Mouse (Mus musculus) mesoderm, embryonic 11.5 days (tissue): ENCODE data around the gene Erlin1.
A peak's percentile ranks its signal among the peaks of the same experiment; 100 is the strongest.

Experiments
- DNase-seq: peaks from one replicate; pipeline ENCODE4 v3.0.0-alpha.2; 2012; ENCODE audit warnings: low read depth, low spot score

The Erlin1 gene

DNA sequence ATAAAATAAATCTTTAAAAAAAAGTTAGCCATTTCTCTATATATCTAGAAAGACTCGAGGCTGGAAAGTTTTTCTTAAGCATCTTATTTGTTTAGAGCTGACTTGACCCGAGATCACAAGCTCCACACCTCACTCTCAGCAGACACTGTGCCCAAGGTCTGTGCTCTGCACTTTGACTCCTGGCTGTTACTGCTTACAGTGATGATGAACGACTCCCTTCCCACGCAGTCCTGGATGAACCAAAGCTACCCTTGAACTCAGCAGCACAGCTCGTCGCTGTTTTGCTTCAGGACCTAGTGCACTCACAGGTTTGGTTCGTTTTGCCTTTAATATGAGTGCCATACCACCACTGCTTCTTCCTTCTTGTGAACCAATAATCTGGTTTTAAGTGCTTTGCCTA is 5.8 kb downstream of the Erlin1 start:
- DNase-seq, result no peak

DNA sequence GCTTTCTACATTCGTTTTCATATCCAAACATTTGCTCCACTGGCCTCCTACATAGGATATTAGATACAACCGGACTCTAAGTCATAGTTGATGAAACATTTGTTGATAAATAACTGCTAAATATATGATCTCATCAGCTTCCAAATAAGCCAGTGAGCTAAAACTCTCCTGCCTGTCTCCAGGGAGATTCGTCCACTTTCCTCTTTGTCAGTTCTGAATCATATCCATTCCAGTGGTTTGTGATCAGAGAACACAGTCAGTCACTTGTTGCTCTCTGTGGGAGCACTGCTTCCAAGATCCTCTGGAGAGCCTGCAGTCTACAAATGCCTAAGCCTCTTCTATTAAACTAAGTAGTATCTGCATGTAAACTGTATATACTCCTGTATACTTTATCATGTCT is 9.4 kb downstream of the Erlin1 start:
- no peak for DNase-seq

DNA sequence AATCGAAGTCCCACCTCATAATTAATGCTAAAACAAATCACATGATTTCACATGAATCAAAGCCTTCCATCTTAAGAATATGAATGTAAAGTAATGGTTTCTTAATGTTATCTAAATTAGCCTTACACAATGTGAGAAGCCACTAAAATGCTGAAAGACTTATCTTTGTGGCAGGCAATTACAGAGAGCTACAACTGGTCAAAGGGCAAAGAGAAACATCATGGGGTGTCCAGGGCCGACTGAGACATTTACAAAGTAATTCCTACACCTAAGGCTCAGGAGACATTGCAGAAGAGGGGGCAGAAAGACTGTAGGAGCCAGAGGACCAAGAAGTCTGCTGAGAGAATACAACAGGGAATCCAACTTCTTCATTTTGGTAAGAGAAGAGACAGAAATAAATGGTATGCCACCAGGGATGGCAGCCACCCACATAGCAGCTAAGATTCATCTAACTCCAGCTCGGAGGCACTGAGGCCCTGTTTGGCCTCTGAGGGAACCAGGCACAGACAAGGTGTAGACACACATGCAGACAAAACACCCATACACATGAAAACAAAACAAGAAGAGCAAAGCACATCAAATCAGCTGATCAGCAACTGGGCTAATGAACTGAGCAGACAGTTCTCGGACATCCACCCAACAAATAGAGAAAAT is 14.3 kb downstream of the Erlin1 start:
- DNase-seq, result no peak

DNA sequence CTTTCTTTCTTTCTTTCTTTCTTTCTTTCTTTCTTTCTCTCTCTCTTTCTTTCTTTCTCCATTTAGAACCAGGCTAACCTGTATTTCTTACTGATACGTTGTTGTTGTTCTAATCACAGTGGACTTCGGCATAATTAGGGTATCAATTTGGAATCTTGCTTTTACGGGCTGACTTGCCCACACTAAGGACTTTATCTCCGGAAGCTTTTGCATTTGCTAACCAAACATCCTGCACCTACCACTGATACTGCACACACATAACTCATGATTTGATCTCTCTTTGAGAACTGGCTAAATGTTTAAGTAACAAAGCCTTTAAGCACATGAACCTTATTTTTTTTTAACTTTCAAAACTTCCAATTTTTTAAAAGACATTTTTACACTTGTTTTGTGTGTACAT is 19.2 kb downstream of the Erlin1 start:
- no peak for DNase-seq

DNA sequence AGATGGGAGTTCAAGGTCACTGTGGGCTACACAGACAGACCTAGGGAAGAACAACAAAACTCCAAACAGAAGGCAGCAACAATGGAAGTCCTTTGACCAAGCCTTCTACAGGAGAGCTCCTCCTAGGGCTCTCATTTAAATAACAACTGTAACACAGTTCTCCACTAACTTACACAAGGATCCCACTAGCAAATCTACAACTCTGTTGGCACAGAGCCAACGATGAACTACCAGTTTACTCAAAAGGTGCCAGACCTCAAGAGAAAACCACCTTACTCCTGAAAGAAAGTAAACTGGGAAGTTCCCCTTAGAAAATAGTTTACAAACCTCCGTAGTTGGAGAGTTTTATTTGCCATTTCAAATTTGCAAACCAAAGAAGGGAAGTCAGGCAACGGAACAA is 20.3 kb downstream of the Erlin1 start:
- DNase-seq, result no peak

GRCm38 (mm10) chr19:44045847-44046246 is 23.7 kb downstream of the Erlin1 start:
- no peak for DNase-seq

- DNase-seq, result no peak
Observed at GRCm38 (mm10) chr19:44042121-44042520, 27.5 kb downstream of the Erlin1 start.

DNA sequence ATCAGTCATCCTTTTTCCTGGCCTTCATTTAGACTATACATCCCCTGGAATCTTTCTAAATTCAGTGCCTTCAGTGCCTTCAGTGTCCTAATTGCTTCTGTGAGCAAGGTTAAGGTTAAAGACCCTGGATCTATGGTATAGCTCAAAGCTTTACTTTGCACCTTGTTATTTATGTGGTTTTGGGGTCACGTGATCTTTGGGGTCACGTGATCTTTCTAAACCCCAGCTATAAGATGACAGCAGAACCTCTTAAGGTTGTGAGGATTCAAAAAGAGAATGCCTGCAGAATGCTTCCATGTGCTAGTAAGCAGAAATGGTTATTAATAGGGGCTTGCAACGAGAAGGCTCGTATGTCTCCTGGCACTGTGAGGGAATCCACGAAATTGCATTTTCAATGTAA is 36.2 kb downstream of the Erlin1 start:
- no peak for DNase-seq

DNA sequence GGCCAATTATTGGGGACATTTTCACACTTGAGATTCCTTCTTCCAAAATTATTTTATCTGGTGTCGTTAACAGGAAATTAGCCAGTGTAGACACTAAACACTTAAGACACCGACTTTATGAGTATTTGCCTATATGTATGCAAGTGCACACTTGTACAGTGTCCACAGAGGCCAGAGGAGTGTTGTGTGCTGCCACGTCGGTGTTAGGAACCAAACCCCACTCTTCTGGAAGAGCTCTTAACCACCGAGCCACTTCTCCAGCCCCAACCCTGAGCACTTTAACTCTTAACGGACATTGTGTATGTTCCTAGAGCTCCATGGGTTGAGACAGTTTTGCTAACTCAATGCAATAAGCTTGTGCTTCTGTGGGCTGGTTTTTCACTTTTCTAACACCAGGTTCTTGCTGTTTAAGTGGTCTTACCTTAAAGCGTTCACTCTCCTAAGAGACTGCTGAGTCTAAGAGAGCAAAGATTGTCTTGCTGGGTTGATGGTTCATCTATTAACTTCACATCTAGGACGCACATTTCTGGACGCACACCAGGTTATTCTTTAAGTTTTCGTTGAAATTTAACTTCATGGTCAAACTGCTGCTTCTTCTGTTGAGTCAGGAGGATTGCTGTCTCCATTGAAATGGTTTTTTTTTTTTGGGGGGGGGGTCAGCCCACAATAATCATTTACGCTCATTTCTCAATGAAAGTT is 37.4 kb downstream of the Erlin1 start:
- no peak for DNase-seq

DNA sequence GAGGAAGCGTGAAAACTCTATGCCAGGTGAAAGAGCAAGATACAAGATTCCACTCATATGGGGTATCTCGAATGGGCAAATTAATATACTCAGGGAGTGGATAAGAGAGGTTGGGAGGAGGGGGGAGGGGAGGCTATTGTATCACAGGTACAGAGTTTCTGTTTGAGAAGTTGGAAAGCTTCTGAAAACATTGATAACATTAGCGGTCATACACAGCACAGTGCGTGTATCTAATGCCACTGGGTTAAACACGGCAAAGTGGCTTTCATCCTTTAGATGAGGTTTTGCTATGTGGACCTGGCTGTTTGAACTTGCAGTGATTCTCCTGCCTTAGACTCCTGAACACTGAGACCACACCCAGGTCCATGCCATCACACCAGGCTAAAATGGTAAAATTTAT is 39.6 kb downstream of the Erlin1 start:
- no peak for DNase-seq

- no peak for DNase-seq
Observed at GRCm38 (mm10) chr19:44028972-44029371, 40.6 kb downstream of the Erlin1 start, which contains the start of gene Cyp2c23. Gene Cyp2c23 (minus strand): TSS chr19:44029208.

DNA sequence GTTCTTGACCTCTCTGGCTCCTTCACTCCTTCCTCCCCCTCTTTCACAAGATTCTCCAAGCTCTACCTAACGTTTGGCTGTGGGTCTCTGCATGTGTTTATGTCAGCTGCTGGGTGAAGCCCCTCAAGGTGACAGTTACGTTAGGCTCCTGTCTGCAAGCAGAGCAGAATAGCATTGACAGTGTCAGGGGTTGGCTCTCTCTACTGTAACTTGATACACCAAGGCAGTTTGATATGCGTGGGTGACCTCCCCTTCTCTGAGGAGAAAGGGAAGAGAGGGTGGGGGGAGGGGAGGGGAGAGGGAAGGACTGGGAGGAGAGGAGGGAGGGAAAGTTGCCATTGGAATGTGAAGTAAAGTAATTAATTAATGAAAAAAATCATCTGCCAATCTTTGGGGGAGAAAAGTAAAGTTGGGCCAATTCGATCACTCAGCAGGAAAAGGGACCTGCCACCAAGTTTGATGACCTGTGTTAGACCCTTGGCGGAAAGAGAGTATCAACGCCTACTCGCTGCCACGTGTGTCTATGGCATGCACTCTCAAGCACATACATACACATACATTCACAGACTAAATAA is 42.5 kb downstream of the Erlin1 start:
- DNase-seq, result peak; percentile 17

- DNase-seq, result no peak
Observed at GRCm38 (mm10) chr19:44024921-44025585, 44.5 kb downstream of the Erlin1 start.

- DNase-seq, result peak; percentile 14
Observed at GRCm38 (mm10) chr19:44023066-44023465, 46.5 kb downstream of the Erlin1 start.

GRCm38 (mm10) chr19:44021502-44021901 is 48.1 kb downstream of the Erlin1 start:
- no peak for DNase-seq

GRCm38 (mm10) chr19:44019739-44020138 is 49.8 kb downstream of the Erlin1 start:
- no peak for DNase-seq

- DNase-seq, result no peak
Observed at GRCm38 (mm10) chr19:44013862-44014261, 55.7 kb downstream of the Erlin1 start.

GRCm38 (mm10) chr19:44008784-44009183 is 60.8 kb downstream of the Erlin1 start:
- no peak for DNase-seq

- no peak for DNase-seq
Observed at GRCm38 (mm10) chr19:44007186-44007585, 62.4 kb downstream of the Erlin1 start.

GRCm38 (mm10) chr19:44005025-44005424 is 64.6 kb downstream of the Erlin1 start:
- no peak for DNase-seq

GRCm38 (mm10) chr19:44004261-44004660 is 65.3 kb downstream of the Erlin1 start:
- DNase-seq, result no peak

DNA sequence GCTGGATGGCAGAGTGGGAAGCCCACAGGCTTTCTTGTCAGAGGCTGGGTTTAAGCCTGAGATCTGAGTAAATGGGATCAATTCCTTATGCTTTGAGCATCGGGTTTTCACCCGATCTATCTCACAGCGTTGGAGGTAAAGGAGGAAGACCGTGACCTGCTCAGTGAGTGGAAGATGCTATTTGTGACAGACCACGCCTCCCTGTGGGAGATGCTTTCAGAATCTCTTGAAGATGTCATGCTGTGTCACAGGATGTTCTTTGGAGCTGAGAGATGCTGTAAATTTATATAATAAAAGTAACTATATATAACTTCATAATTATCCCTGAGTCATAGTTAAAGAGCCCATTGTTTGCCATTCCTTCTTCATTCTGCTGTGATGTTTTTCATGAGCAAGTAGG is 68.9 kb downstream of the Erlin1 start:
- DNase-seq, result no peak

DNA sequence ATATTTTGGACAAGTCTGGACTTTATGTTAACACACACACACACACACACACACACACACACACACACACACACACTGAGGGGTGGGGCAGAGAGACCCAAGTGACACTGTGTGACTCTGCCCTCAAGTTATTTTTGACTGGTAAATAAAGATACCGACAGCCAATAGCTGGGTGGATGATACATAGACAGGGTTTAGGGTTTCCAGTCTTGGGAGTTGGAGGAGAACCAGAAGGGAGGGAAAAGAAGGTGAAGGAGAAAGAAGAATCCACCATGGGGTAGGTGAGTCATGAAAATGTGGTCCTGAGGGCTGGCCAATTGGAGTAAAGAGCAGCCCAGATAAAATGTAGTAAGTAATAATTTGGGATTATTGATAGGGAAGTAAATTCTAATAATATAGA is 69.5 kb downstream of the Erlin1 start:
- DNase-seq, result no peak
